Mouse (Mus musculus) kidney, embryonic 16.5 days (tissue): ENCODE results near the gene Abhd16a. TPM values are rescaled to one million over a fixed set of nuclear protein-coding genes. Genes with fewer than 3 reads are reported as not detected.

ENCODE experiments used
- ATAC-seq: fragments of 200-750 bp; cut with Nextera tagmentation; 2 replicates; pipeline ENCODE4 v1.8.0; 2017; ENCODE audit warnings: moderate TSS enrichment; ENCODE audit not compliant: low FRiP score, low TSS enrichment
- H3K27ac ChIP-seq: fragments of 300-500 bp; sonication (generic); 2 replicates; pipeline ENCODE4 v1.5.1; 2014; ENCODE audit warnings: low read length
- H3K27me3 ChIP-seq: fragments of 300-500 bp; sonication (generic); 2 replicates; pipeline ENCODE4 v1.6.1; 2014; ENCODE audit warnings: low read length, control low read depth, mixed read lengths; ENCODE audit not compliant: insufficient read depth
- H3K36me3 ChIP-seq: fragments of 300-500 bp; sonication (generic); 2 replicates; pipeline ENCODE4 v1.6.1; 2014; ENCODE audit warnings: low read length, control low read depth, mixed read lengths; ENCODE audit not compliant: insufficient read depth
- H3K4me1 ChIP-seq: fragments of 300-500 bp; sonication (generic); 2 replicates; pipeline ENCODE4 v1.6.1; 2014; ENCODE audit warnings: low read length, control low read depth, mixed read lengths; ENCODE audit not compliant: insufficient read depth
- H3K4me2 ChIP-seq: fragments of 300-500 bp; sonication (generic); replicated peaks from 2 replicates; pipeline ENCODE4 v1.6.1; 2014; ENCODE audit warnings: low read depth, low read length
- H3K4me3 ChIP-seq: fragments of 300-500 bp; sonication (generic); 2 replicates; pipeline ENCODE4 v1.5.1; 2014; ENCODE audit warnings: mild to moderate bottlenecking, low read length
- H3K9ac ChIP-seq: fragments of 300-500 bp; sonication (generic); replicated peaks from 2 replicates; pipeline ENCODE4 v1.6.1; 2014; ENCODE audit warnings: low read length
- H3K9me3 ChIP-seq: fragments of 300-500 bp; sonication (generic); 2 replicates; pipeline ENCODE4 v1.6.1; 2016; ENCODE audit warnings: low read length, control low read depth
- WGBS: fragments of 180-500 bp; shearing (Covaris S2); extraction: QIAGEN DNeasy Blood & Tissue Kit; methylation state at CpG from one replicate; pipeline ENCODE4 v1.1.7; 2014; 5-methylcytosine and 5-hydroxymethylcytosine counted together
- polyA plus RNA-seq: library from polyadenylated mRNA; unstranded; fragments of >200 nt; fragmentation: Nextera tagmentation; extraction: Ambion mirVana; gene quantifications from 2 replicates; pipeline ENCODE4 v1.2.1, GENCODE M21; 2015

The Abhd16a gene
- 115 and 118 TPM in 2 replicates for polyA plus RNA-seq

DNA sequence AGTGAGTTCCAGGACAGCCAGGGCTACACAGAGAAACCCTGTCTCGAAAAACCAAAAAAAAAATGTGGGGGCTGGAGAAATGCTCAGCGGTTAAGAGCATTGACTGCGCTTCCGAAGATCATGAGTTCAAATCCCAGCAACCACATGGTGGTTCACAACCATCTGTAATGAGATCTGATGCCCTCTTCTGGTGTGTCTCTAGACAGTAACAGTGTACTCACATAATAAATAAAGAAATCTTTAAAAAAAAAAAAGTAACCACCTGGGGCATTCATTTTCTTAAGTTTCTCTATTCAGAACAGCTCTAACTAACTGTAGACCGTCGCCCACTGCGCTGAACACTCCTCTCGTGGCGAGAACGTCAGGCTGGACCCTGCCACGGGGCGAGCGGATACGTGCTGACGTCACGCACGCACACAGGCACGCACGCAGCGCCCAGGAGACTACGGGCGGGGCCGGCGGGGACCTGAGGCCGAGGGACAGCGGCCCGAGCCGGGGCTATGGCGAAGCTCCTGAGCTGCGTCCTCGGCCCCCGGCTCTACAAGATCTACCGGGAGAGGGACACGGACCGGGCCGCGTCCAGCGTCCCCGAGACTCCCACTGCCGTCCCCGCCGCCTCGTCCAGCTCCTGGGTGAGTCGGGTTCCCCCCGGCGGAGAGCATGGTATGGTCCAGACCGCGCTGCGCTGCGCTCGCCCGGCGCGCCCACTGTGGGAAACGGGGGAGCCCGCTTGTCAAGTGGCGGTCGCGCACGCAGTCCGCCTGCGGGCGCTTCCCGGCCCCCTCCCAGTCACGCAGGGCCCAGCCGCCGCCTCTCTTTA is at the start of gene Abhd16a:
Abhd16a (plus strand) TSS at position 439 of the 820 bp plus-strand sequence.
- peaks cover 18% of the 10 kb centered on the region for H3K36me3 ChIP-seq
- peak within 1 kb of the TSS; percentile 91 for H3K9ac ChIP-seq
- no peaks in the 10 kb centered on the region for H3K9me3 ChIP-seq
- peak within 1 kb of the TSS; percentile 97 for H3K27ac ChIP-seq
- peak; percentile 97 for ATAC-seq
- 3% methylated on average over 61 of the region's 67 CpGs for WGBS
- H3K27me3 ChIP-seq = no peaks in the 10 kb centered on the region
- H3K4me3 ChIP-seq = peak within 1 kb of the TSS; percentile 73
- H3K4me2 ChIP-seq = peak within 1 kb of the TSS; percentile 81
- peaks cover 21% of the 10 kb centered on the region for H3K4me1 ChIP-seq

GRCm38 (mm10) chr17:35043794-35044193 is 45.3 kb upstream of the Abhd16a start:
- Histone ChIP-seq H3K4me3 (no peak overlapping the region), H3K9me3 (no peaks in the 10 kb centered on the region), H3K4me2 (no peak overlapping the region), H3K36me3 (no peaks in the 10 kb centered on the region), H3K9ac (no peak overlapping the region), H3K4me1 (peaks cover 33% of the 10 kb centered on the region), H3K27me3 (no peaks in the 10 kb centered on the region), H3K27ac (peak overlapping the region; percentile 99; the same call in 1 of the 2 replicates)
- 83% methylated on average over 4 of the region's 4 CpGs for WGBS
- ATAC-seq = no peak

GRCm38 (mm10) chr17:35044904-35045806 is 43.9 kb upstream of the Abhd16a start:
- H3K9ac ChIP-seq = peak overlapping the region; percentile 94
- H3K36me3 ChIP-seq = no peaks in the 10 kb centered on the region
- no peaks in the 10 kb centered on the region for H3K9me3 ChIP-seq
- H3K4me2 ChIP-seq = peak overlapping the region; percentile 99
- peaks cover 45% of the 10 kb centered on the region for H3K4me1 ChIP-seq
- 73% methylated on average over 7 of the region's 7 CpGs for WGBS
- ATAC-seq = no peak
- H3K27me3 ChIP-seq = no peaks in the 10 kb centered on the region
- peak overlapping the region; percentile 64 for H3K4me3 ChIP-seq
- peak overlapping the region; percentile 99 for H3K27ac ChIP-seq

GRCm38 (mm10) chr17:35045807-35046680 is 43.0 kb upstream of the Abhd16a start:
- peak overlapping the region; percentile 64 for H3K4me3 ChIP-seq
- no peaks in the 10 kb centered on the region for H3K36me3 ChIP-seq
- no peaks in the 10 kb centered on the region for H3K27me3 ChIP-seq
- peak overlapping the region; percentile 99 for H3K4me2 ChIP-seq
- H3K9ac ChIP-seq = peak overlapping the region; percentile 94
- H3K27ac ChIP-seq = peak overlapping the region; percentile 99
- ATAC-seq = peak; percentile 55
- peaks cover 45% of the 10 kb centered on the region for H3K4me1 ChIP-seq
- 3% methylated on average over 42 of the region's 48 CpGs for WGBS
- no peaks in the 10 kb centered on the region for H3K9me3 ChIP-seq

- 1% methylated on average over 33 of the region's 33 CpGs for WGBS
- Histone ChIP-seq H3K9ac (peak within 1 kb of the TSS; percentile 94), H3K4me2 (peak within 1 kb of the TSS; percentile 99), H3K27me3 (no peaks in the 10 kb centered on the region), H3K4me1 (peaks cover 49% of the 10 kb centered on the region), H3K4me3 (peak within 1 kb of the TSS; percentile 64), H3K27ac (peak within 1 kb of the TSS; percentile 99), H3K36me3 (no peaks in the 10 kb centered on the region), H3K9me3 (no peaks in the 10 kb centered on the region)
- ATAC-seq = peak; percentile 95
Measured at GRCm38 (mm10) chr17:35046681-35047455, 42.2 kb upstream of the Abhd16a start, which contains the start of gene Msh5. Gene Msh5, minus strand, starts transcription at chr17:35046745.

- no peak for ATAC-seq
- Histone ChIP-seq H3K9ac (peak overlapping the region; percentile 59), H3K27ac (peak overlapping the region; percentile 99), H3K36me3 (peaks cover 5% of the 10 kb centered on the region), H3K4me1 (peaks cover 57% of the 10 kb centered on the region), H3K27me3 (no peaks in the 10 kb centered on the region), H3K4me3 (peak overlapping the region; percentile 2; the same call in 1 of the 2 replicates), H3K9me3 (no peaks in the 10 kb centered on the region), H3K4me2 (peak overlapping the region; percentile 99)
- WGBS = 29% methylated on average over 1 of the region's 1 CpGs
Measured at GRCm38 (mm10) chr17:35047688-35048087, 41.4 kb upstream of the Abhd16a start.

DNA sequence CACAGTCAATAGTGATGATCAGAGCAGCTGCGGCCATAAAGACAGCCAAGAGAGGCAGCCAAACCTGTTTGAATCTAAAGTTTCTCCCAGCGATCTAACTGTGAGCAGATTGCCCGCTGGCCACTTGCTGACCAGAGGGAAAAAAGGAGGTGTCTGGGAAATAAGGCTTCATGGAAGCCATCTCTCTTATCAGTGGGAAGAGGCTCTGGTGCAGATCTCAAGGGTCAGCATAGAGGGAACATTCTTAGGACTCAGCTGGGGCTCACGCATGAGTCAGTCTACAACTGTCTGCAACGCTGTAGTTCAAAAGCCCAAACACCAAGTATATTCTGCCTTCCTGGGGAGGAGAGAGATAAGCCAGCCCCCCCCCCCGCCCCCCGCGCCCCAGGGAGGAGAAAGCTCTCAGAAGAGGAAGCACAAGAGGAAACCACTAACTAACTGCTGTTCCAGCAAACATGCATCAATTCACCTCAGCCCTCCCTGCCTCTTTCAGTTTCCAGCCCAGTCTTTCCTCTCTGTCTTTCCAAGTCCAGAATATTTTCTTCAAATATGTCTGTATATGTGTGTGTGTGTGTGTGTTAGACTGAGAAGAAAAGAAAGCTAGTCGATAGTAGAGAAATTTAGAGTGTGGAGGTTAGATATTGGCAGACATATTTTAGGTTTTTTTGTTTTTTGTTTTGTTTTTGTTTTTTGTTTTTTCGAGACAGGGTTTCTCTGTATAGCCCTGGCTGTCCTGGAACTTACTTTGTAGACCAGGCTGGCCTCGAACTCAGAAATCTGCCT is 40.7 kb upstream of the Abhd16a start:
- H3K4me2 ChIP-seq = peak overlapping the region; percentile 99
- peaks cover 60% of the 10 kb centered on the region for H3K4me1 ChIP-seq
- no peaks in the 10 kb centered on the region for H3K27me3 ChIP-seq
- peak overlapping the region; percentile 4; the same call in 1 of the 2 replicates for H3K4me3 ChIP-seq
- no peak for ATAC-seq
- 35% methylated on average over 11 of the region's 11 CpGs for WGBS
- no peaks in the 10 kb centered on the region for H3K9me3 ChIP-seq
- H3K9ac ChIP-seq = peak overlapping the region; percentile 59
- H3K27ac ChIP-seq = peak overlapping the region; percentile 99
- H3K36me3 ChIP-seq = peaks cover 11% of the 10 kb centered on the region

GRCm38 (mm10) chr17:35048932-35049440 is 40.1 kb upstream of the Abhd16a start:
- H3K4me1 ChIP-seq = peaks cover 60% of the 10 kb centered on the region
- peaks cover 16% of the 10 kb centered on the region for H3K36me3 ChIP-seq
- H3K27me3 ChIP-seq = no peaks in the 10 kb centered on the region
- peak overlapping the region; percentile 99 for H3K27ac ChIP-seq
- H3K9ac ChIP-seq = no peak overlapping the region
- H3K4me3 ChIP-seq = no peak overlapping the region; the same call in 1 of the 2 replicates
- WGBS = 69% methylated on average over 5 of the region's 5 CpGs
- peak overlapping the region; percentile 94 for H3K4me2 ChIP-seq
- no peaks in the 10 kb centered on the region for H3K9me3 ChIP-seq
- ATAC-seq = no peak
